Mouse (Mus musculus) left cerebral cortex, postnatal 14 days (tissue): ENCODE measurements around the gene Gm960. TPM values are rescaled to one million over a fixed set of nuclear protein-coding genes. Genes with fewer than 3 reads are reported as not detected.

Experiments
- DNase-seq, 2 experiments: peaks; one replicate each; pipeline ENCODE4 v3.0.0; 2021 to 2022; ENCODE audit warnings: low spot score in 2 of 2, mixed read lengths in 1 of 2
- intact Hi-C: fragments of 180-260 bp; cut with DNase I; formaldehyde crosslinking; loops from one replicate; pipeline ENCODE4 v1.15.1; 2025
- total RNA-seq, 2 experiments: library from RNA; stranded (reverse); gene quantifications; 2 replicates each; pipeline ENCODE4 v1.2.3; 2021

The Gm960 gene
- total RNA-seq, 2 experiments from 2014 or later = 1.8 to 2.1 TPM

DNA sequence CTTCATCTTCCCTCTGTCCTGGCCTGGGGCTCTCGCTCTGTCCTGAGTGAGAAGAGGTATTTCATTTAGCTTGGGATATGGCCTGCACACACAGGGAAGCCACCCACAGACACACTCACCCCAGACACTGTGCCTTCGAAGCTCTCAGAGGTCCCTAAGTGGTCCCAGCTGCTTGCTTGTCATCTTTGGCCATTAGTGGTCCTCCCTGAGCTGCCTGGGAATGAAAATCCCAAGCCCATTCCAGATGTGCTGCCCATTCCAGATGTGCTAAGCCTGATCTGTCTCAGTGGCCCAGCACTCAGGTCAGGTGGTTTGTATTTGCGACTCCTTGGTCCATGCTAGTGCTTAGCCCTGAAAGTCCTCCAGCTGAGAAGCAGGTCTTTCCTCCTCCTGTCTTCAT, 15.4 kb upstream of the Gm960 start:
- intact Hi-C loops = loop anchor here (5.0 kb wide), 1 partner anchor 67 kb away; no protein-coding TSS in a partner anchor
- no peak for DNase-seq

DNA sequence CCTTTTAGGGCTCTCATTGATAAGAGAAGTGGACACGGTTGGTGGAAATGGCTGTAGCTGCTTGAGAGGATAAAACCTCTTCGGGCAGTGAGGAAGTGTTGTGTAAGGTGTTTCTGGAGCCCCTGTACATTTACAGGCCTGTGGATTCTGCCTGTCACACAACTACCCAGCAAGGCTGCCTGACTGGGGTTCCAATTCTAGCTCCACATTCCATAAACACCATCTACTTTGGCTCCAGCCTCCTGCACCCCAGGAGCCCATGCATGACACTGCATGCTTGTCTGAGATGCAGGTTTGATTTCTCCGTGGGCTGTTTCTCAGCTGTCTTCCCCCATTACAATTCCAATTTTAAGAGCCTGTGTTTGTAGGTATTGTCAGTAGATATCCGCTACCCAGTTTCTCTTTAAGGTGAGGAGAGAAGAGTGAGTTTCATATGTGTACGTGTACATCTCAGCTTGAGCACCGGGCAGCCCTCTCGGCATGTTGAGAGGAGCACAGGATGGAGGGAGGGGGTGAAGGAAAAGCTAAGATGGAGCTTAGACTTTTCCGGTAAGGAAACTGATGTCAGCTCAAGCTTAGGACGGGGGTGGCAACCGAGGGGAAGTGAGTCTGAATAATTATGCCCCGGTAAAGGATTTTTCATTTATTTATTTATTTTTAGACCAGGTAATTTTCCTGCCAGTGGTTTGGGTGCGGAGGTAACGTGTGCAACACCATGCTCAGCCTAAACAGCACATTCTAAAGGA, 14.5 kb upstream of the Gm960 start:
- intact Hi-C loops = loop anchor here (5.0 kb wide), 1 partner anchor 66 kb away; no protein-coding TSS in a partner anchor
- no peak for DNase-seq

DNA sequence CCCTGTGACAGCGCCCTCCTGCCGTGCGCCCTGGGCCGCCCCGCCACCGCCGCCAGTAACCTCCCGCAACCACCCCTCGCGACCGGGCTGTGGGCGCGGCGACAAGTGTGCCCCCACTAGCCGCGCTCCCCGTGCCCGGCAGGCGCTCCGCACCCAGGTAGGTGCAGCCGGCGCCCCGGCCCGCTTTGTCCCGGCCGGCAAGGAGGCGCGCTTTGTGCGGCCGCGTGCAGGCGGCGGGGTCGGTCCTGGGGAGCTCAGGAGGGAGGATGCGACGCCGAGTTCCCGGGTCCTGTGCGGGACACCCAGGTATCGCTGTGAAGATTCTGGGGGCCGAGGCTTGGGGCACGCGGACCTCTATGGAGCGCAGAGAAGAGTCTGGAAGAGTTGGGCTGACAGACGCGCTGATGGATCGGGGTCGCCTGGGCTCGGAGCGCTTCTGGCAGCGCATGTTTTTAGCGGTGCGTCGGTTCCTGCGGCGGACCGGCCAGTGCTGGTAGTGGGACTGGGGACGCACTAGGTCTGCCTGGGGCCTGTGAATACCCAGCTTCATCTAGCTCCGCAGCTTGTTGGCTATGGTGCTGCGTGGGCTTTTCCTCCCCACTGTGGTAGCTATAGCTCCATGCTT, 13.8 kb upstream of the Gm960 start:
- no peak for DNase-seq
- intact Hi-C loops = loop anchor here (5.0 kb wide), 1 partner anchor 65 kb away; no protein-coding TSS in a partner anchor

DNA sequence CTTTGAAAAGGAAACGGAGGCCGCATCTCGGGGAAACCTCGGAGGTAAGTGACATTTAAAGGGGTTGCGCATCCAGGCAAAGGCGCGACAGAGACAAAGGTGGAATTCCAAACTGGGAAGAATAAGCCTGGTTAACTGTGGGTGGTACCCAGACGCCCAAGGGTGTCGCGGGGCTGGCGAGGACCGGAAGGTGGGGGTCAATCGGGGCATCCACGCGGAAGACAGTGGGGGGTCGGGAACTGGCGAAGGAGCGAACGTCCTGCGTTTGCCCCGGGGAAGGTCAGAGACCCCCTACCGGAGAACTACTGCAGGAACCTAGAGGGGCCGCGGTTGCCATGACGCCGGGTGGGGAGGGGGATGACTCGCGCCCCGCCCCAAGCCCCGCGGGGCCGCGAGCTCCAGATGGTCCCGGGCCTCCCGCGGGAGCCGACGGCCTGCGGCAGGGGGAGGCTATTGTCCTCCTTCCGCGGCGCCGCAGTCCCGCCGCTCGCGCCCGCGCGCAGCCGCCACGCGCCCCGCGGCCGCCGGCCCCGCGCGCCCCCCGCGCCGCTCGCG, 13.2 kb upstream of the Gm960 start:
- no peak for DNase-seq
- intact Hi-C loops = loop anchor here (5.0 kb wide), 1 partner anchor 64 kb away; no protein-coding TSS in a partner anchor

DNA sequence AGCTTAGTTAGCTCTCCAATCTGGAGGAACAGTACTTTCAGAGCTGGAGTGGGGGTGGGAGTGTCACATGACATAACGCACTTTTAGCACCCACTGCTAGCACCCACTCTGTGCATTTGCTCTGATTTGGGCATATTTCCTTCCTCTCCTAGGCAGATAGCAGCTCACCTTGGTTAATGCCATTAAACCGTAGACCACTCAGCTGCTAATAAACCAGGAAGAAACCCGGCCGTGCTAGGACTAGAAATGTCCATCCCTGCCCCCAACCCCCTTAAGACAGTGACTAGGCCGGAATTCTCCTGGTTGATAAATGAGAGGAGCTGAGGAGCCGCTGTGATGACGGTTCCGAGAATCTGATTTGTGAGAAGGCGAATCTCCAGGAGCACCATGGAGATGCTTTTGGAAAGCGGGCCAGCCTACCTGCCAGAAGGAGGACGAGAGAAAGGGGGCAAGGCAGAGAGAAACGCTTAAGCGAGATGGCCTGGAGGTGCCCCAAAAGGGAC, 12.7 kb upstream of the Gm960 start, which contains the start of gene Sptbn2:
TSS of gene Sptbn2 (plus strand) at position 70 of the 503 bp plus-strand sequence.
- intact Hi-C loops = loop anchor here (5.0 kb wide), 1 partner anchor 64 kb away; no protein-coding TSS in a partner anchor
- peak; percentile 86 to 92 for DNase-seq

DNA sequence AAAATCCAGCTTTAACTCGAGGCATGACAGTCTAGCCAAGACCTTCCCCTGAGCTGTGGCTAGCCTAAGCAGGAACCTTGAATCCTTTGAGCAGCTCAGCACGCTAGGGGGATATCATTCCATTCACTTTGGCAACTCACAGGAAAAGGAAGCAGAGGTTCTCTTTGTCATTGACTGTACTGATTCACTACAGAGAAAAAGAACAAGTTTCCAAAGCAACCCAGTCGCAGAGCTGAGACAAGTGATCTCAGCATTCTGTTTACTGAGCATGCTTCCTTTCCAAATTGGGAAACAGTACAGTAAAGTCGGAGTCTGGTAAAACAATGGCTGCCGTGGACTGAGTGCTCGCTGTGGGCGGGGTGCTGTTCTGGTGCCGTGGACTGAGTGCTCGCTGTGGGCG, 10.3 kb upstream of the Gm960 start:
- intact Hi-C loops = no loop called here

DNA sequence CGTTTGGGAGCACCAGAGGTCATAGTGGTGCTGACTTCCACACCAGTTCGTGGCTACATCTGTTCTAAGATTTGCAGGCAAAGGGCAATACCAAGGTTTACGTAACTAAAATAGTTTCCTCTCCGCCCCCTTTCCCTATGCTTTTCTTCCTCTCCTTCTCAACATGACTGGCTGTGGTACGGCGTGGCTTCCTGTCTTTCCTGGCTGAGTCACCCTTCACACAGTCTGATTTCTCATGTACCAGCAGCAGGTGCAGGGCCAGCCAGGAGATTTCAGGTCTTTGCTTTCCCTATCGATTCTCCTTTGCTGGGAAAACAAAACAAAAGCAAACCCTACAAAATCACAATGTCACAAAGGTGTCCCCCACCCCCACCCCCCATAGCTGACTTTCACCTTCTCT, 2.8 kb upstream of the Gm960 start:
- intact Hi-C loops = no loop called here
- no peak for DNase-seq

More for the DNA sequence above, 10.3 kb upstream of the Gm960 start:
- no peak for DNase-seq

DNA sequence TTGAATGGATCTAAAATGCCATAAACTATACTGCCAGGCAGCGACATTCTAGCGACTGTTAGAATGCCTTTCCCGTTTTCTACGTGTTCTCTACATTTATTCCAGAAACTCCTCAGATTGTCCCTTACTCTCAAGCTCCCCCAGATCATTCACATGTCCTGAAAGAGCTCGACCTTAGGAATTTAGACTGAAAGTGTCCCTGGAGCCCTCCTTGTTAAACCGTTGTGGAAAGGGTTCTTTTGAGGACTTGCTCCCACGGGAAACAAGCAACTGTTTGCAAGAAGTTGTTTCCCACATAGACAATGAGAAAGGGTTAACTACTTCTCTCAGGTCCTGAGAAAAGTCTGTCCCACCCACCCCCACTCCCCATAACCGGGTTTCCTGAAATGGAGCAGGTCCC, 2.2 kb upstream of the Gm960 start:
- no peak for DNase-seq
- intact Hi-C loops = no loop called here

DNA sequence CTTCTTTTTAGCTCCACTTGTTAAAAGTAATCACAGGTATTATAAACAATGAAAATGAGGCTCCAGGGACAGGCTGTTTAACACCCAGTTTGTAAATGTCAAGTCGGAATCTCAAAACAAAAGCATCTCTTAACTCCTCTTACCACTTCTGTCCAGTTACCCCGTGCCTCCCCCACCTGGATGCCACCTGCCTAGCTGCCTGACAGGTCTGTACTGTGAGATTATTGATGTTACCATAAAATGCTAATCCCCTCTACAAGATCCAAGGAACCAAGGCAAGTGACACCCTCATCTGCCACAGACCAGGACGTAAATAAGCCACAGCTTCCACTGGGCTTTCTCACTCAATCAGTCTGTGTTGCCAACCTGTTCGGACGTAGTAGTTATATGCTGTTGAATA, 1.4 kb upstream of the Gm960 start:
- no peak for DNase-seq
- intact Hi-C loops = loop anchor here (5.0 kb wide), 1 partner anchor 218 kb away; no protein-coding TSS in a partner anchor

DNA sequence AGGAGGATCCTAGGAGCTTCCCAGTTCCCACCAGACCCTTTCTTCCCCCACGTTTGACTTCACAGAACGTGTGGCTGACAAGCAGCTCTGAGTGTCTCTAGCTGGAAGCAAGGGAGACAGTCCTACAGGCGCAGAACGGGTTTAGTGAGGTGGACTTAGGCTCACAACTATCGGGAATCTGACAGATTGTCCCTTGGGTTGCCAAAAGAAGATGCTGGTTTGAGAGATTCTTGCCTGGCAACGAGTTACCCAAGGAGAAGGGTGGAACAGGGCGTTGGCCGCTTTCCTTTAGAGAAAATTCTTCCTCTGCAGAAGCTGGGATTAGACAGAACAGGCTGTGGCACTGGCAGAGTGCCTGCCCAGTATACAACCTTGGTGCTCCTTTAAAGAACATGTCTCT, 388 bp upstream of the Gm960 start:
- DNase-seq = peak; percentile 52 to 75
- intact Hi-C loops = loop anchor here (5.0 kb wide), 1 partner anchor 217 kb away; no protein-coding TSS in a partner anchor

DNA sequence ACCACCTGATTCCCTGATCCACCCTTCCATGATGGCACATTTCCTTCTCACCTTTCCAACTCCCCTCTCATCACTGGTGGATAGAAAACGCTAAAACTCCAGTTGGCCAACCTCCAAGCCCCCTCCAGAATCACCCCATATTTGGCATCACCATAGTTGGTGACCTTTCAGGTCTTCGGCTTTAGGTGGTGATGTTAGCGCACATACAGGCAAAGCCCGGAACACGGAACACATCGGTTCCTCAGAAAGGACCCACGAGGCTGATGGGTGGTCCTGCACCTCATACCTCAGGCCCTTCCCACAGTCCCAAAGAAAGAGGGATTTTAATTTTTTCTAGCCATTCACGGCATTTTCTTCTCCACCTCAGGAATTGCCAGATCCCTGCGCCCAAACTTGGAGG, 747 bp downstream of the Gm960 start:
- intact Hi-C loops = loop anchor here (1.0 to 5.0 kb wide), 2 partner anchors 50 to 215 kb away; no protein-coding TSS in a partner anchor
- DNase-seq = no peak

DNA sequence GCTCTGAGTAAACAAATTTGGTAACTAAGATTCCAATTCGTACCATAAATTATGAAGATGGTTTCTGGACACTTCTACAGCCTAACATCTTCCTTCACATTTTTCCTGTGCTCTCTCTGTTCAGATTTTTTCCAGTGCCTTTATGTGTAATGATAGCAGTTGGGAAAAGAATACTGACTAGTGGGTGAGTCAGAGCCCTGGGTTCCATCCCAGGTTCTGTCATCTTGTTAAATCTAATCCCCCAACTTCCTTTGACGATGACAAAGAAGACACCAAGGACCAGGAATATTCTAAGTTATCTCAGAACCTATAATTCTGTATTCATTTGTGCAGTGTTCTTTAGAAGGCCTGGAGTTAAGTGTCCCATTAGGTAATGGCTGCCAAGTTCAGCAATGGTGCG, 1.3 kb downstream of the Gm960 start:
- DNase-seq = no peak
- intact Hi-C loops = loop anchor here (1.0 to 5.0 kb wide), 2 partner anchors 50 to 215 kb away; no protein-coding TSS in a partner anchor

DNA sequence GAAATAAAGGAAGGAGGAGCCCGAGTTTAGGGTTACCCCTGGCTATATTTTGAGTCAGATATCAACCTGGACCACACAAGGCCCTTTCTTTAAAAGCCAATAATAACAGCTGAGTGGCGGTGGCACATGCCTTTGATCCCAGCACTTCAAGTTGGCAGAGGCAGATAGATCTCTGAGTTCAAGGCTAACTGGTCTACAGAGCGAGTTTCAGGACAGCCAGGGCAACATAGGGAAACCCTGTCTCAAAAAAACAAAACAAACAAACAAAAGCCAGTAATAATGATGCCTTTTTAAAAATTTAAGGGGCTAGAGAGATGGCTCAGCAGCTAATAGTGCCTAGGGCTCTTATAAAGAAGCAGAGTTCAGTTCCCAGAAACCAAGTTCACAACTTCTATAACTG, 4.1 kb downstream of the Gm960 start:
- intact Hi-C loops = no loop called here
- DNase-seq = no peak

DNA sequence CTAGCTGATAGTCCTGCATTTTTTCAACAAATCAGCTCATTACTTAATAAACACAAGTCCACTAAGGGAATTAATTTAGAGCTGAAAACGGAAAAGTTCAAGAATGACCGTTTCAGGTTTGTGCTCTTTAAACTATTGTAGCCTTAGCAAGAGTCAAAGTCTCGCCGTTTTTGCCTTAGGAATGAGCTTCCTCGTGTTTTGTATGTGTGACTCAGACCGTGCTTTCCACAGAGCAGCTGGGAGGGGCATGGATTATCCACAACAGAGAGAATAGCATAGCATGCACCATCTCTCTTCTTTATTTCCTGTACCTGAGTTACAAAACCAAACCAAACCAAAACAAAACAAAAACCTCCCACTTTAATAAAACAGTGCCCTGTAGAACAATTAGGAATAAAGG, 26.1 kb downstream of the Gm960 start:
- intact Hi-C loops = no loop called here
- DNase-seq = no peak

DNA sequence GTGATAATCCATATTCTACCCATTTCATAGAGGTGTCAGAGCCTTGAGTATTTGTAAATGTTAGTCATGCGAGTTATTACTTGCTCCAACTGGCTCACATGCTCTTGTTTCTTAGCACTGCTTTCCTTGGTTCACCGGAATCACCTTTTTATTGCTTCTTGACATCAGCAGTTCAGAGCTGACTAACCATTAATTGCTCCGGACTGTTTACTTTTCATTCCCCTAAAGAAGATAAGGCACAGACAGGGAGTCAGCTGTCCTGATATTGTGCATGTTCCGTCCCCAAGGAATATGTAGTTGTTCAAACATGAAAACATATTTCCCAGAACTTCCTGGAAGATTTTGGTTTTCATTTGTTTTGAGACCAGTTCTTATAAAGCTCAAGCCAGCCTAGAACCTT, 27.7 kb downstream of the Gm960 start:
- no peak for DNase-seq
- intact Hi-C loops = no loop called here

DNA sequence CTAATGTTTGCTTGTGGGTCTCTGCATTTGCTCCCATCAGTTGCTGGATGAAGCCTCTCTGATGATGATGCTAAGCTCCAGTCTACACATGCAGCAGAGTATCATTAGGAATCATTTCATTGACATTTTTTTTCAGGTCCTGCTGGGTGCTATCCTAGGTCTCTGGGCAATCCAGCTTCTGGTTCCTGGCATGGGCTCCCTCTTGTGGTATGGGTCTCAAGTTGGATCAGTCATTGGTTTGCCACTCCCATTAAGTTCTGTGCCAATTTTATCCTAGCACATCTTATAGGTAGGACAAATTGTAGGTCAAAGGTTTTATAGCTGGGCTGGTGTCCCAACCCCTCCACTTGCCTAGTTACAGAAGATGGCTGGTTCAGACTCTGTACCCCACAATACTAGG, 31.7 kb downstream of the Gm960 start:
- no peak for DNase-seq
- intact Hi-C loops = no loop called here

DNA sequence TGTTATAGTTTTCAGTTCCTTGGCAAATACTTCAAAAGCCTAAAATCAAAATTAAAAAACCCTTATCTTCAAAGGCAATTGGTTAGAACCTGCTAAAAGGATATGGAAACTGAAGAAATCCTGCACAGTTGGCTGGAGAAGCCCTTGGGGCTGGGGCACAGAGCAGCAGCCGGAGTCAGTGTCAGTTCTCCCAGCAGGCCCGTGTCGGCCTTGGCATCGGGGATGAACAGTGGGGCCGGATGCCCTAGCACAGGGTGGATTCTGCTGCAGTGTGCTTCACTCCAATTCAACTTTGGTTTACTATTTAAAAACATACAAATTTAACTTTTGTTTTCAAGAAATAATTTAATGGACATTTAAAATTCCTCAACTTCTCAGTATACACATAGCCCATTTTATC, 40.3 kb downstream of the Gm960 start:
- intact Hi-C loops = no loop called here

DNA sequence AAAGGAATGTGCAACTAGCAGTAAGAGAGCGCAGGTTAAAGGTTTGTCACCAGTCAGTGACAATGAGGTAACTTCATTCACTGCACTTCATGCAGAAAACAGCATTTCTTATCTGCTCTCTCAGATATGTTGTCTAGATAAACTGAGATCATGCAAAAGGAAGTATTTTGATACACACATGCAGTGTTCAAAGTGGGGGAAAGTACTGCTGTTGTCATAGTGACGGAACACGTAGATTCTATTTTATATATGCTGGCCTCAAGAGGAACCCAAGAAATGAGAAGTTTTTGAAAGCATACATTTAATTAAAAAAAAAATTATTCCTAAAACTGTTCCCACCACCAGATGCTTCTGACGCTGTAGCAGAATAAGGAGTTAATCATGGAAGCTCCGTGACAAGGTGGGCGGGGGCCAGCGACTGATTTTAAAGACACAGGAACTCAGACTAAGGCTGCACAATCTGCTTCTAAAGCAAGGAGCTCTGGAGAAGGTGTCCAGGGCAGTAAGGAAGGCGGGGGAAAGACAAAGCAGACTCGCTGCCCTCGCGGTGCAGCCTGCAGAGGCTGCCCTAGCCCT, 51.5 kb downstream of the Gm960 start:
- intact Hi-C loops = loop anchor here (1.0 to 5.0 kb wide), 2 partner anchors 50 to 65 kb away; partner anchors contain the start of gene Sptbn2
- peak; percentile 81 to 91 for DNase-seq

More for the DNA sequence above, 40.3 kb downstream of the Gm960 start:
- no peak for DNase-seq

DNA sequence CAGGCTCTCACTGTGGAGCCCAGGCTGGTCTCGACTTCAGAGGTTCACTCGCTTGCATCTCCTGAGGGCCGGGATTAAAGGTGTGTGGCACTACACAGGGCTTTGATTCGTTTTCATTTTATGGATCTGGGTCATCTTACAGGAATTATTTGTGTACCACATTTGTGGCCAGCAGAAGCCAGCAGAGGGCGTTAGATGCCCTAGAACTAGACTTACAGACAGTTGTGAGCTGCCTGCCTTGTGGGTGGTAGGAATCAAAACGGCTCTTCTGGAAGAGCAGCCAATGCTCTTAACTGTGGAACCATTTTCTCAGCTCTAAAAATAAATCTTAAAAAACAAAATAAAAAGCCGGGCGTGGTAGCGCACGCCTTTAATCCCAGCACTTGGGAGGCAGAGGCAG, 54.2 kb downstream of the Gm960 start:
- intact Hi-C loops = loop anchor here (2.0 kb wide), 1 partner anchor 99 kb away; no protein-coding TSS in a partner anchor
- peak; percentile 80 to 90 for DNase-seq

DNA sequence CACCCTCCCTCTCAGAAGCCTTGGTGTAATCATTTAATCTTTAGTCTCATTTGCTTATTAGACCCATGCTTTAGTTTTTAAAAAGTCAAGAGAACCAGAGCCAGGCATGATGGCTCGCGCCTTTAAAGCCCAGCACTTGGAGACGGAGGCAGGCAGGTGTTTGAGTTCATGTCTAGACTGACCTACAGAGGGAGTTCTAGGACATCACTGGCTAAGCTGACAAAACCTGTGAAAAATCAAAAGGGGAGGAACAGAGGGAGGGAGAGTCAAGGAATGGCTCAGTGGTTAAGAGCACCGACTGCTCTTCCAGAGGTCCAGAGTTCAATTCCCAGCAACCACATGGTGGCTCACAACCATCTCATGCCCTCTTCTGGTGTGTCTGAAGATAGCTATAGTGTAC, 62.5 kb downstream of the Gm960 start:
- intact Hi-C loops = no loop called here
- no peak for DNase-seq
